Mouse (Mus musculus): ENCODE data around the gene Col5a1.

DNA sequence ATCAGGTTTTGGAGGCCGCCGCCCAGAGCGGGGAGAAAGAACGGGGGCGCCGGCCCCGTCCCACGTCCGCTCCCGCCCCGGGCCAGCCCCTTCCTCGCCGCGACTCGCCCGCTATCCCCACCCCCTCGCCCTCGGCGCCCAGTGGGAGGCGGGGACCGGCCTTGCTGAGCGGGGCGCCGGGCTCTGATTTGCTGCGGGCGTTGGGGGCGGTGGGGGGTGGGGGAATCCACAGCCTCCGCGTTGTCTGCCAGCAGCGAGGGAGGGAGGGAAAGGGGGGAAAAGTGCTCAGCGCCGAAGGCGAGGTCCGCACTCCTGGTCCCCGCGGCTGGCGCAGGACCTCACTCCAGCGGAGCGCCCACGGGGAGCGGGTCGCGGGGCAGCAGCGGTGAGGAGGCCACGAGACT lies at the start of gene Col5a1:
- TF ChIP-seq CTCF (conservative IDR thresholded peaks at IDR 0.05; ENCODE audit: low read length) (no peak), NANOG (IDR thresholded peaks at IDR 0.05; ENCODE audit: borderline replicate concordance, low read length) (no peak), POU5F1 (IDR thresholded peaks at IDR 0.05; ENCODE audit: borderline replicate concordance, low read length) (no peak)
